Mouse (Mus musculus): ENCODE results near the gene Iqcj.

- TF ChIP-seq CTCF (IDR thresholded peaks at IDR 0.05; ENCODE audit: insufficient read depth, low read length) (no peak), POLR2A (IDR thresholded peaks at IDR 0.05; ENCODE audit: borderline replicate concordance, extremely low read depth, low read depth, low read length) (no peak)
Observed at GRCm38 (mm10) chr3:67892026-67892705, at the start of gene Iqcj, which contains the start of gene Iqschfp.

All from lung, adult 2 months (tissue).